8 mouse cellular contexts compared by ENCODE assay signal in the genomic region with DNA sequence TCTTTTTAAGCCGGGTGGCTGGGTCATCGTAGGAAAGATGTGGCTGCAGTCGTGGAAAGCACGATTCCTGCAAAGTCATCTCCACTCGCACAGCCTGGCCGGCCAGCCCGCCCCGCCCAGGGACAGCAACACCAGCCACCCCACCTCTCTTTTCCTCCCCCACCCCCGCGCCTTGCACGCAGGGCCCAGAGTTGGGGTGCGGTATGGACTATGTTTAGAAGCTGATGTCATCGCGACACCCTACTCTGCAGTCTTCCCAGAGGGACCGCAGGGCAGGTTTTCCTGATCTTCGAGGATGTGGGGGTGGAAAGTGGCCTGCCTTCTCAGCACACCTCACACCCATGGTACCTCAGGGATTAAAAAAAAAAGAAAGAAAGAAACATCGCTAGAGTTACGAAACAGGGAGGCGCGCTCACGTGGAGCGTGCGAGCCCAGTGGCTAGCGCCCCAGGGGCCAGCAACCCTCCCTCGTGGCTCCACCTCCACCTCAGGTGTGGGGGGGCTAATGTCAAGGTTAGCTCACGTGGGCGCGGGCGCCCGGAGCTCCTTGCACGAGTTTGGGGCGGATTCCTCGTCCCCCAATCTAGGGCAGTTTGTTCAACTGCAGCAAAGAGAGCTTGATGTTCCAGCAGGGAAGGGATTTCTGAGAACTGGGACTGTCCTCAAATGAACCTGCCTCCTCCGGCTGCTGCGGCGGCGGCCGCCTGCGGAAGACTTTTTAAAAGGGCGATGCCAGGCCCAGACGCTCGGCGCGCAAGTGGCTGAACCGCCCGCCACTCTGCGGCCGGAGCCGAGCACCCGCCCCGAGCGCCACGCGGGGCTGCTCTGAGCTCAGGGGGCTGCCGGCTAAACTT. TPM values are rescaled to one million over a fixed set of nuclear protein-coding genes. Genes with fewer than 3 reads are reported as not detected.
DNase-seq lines count a peak whose midpoint lies in the region; ATAC-seq and TF ChIP-seq lines count a peak whose summit lies in the region.

No protein-coding gene starts in this region.

- intact Hi-C loops in heart, postnatal 36 days (cut with DNase I), result loop anchor here (1.0 to 2.0 kb wide), 4 partner anchors 101 to 219 kb away; no protein-coding TSS in a partner anchor

- 3% methylated on average over 54 of the region's 55 CpGs for whole genome bisulfite sequencing in forebrain, postnatal 0 days
- under 1% methylated on average over 55 of the region's 55 CpGs for WGBS in lung, embryonic 14.5 days
- WGBS in neural tube, embryonic 15.5 days, result under 1% methylated on average over 55 of the region's 55 CpGs

- H3K4me1 ChIP-seq in forebrain, postnatal 0 days (ENCODE audit: insufficient read depth), result peaks cover 10% of the 10 kb centered on the region
- peaks cover 6% of the 10 kb centered on the region; the same call in 1 of the 2 replicates for H3K4me1 ChIP-seq in lung, embryonic 14.5 days (ENCODE audit: insufficient read depth)
- H3K4me1 ChIP-seq in neural tube, embryonic 15.5 days, result peaks cover 35% of the 10 kb centered on the region

- H3K36me3 ChIP-seq in forebrain, postnatal 0 days (ENCODE audit: insufficient read depth), result no peaks in the 10 kb centered on the region
- H3K36me3 ChIP-seq in lung, embryonic 14.5 days (ENCODE audit: insufficient read depth), result no peaks in the 10 kb centered on the region
- H3K36me3 ChIP-seq in neural tube, embryonic 15.5 days, result no peaks in the 10 kb centered on the region

- peak overlapping the region; percentile 78 for H3K4me2 ChIP-seq in forebrain, postnatal 0 days (ENCODE audit: low read depth)
- H3K4me2 ChIP-seq in lung, embryonic 14.5 days, result peak overlapping the region; percentile 89
- peak overlapping the region; percentile 96 for H3K4me2 ChIP-seq in neural tube, embryonic 15.5 days

- peak; percentile 81 for DNase-seq in ES-CJ7 (ENCODE audit: low read depth, low spot score)
- DNase-seq in cerebellum, adult 18-20 months, result peak; percentile 87 to 89
- peak; percentile 88 for DNase-seq in forebrain, postnatal 0 days
- peak; percentile 90 to 95 for DNase-seq in heart, postnatal 36 days
- peak; percentile 89 for DNase-seq in layer of hippocampus, adult 8-10 months (ENCODE audit: low spot score in 2 of 2)
- DNase-seq in lung, embryonic 14.5 days, result peak; percentile 89
- DNase-seq in testis, postnatal 10 days (ENCODE audit: low spot score), result peak; percentile 88

- peak overlapping the region; percentile 37 for H3K9ac ChIP-seq in forebrain, postnatal 0 days
- H3K9ac ChIP-seq in lung, embryonic 14.5 days, result peak overlapping the region; percentile 42
- H3K9ac ChIP-seq in neural tube, embryonic 15.5 days (replicated peaks), result peak overlapping the region; percentile 42; the same call in 1 of the 2 replicates

- peak overlapping the region; percentile 54 for H3K27ac ChIP-seq in forebrain, postnatal 0 days (ENCODE audit: low read depth, low read length)
- peak overlapping the region; percentile 55; the same call in 1 of the 2 replicates for H3K27ac ChIP-seq in lung, embryonic 14.5 days (ENCODE audit: low read depth)
- peak overlapping the region; percentile 41; the same call in 1 of the 2 replicates for H3K27ac ChIP-seq in neural tube, embryonic 15.5 days (replicated peaks)

- peak overlapping the region; percentile 43 for H3K4me3 ChIP-seq in forebrain, postnatal 0 days (ENCODE audit: low read depth, low read length)
- H3K4me3 ChIP-seq in lung, embryonic 14.5 days (ENCODE audit: low read depth, low read length), result peak overlapping the region; percentile 42
- peak overlapping the region; percentile 46 for H3K4me3 ChIP-seq in neural tube, embryonic 15.5 days (replicated peaks)

- no peak for TF ChIP-seq CTCF in forebrain, postnatal 0 days (IDR thresholded peaks at IDR 0.05; ENCODE audit: low read depth)
- TF ChIP-seq CTCF in lung, embryonic 14.5 days (IDR thresholded peaks at IDR 0.05; ENCODE audit: low read depth), result no peak

- H3K27me3 ChIP-seq in forebrain, postnatal 0 days (ENCODE audit: insufficient read depth, low read length), result peaks cover 19% of the 10 kb centered on the region; the same call in 1 of the 2 replicates
- peaks cover 43% of the 10 kb centered on the region for H3K27me3 ChIP-seq in lung, embryonic 14.5 days (ENCODE audit: insufficient read depth, low read length)
- peaks cover 57% of the 10 kb centered on the region for H3K27me3 ChIP-seq in neural tube, embryonic 15.5 days (replicated peaks)

- peak; percentile 61 for ATAC-seq in forebrain, postnatal 0 days
- peak; percentile 52 for ATAC-seq in lung, embryonic 14.5 days (ENCODE audit: insufficient read depth)
- ATAC-seq in neural tube, embryonic 15.5 days (ENCODE audit: low FRiP score), result peak; percentile 48

- no peaks in the 10 kb centered on the region for H3K9me3 ChIP-seq in forebrain, postnatal 0 days (ENCODE audit: low read length)
- H3K9me3 ChIP-seq in lung, embryonic 14.5 days (ENCODE audit: low read depth, low read length), result no peaks in the 10 kb centered on the region
- no peaks in the 10 kb centered on the region for H3K9me3 ChIP-seq in neural tube, embryonic 15.5 days (replicated peaks)

RNA-seq across cellular contexts. Expression of a gene that starts 5.5 kb away (rescaled TPM):
- 22.5 and 25.9 TPM in 2 replicates for total RNA-seq in forebrain, postnatal 0 days (2014; rRNA removed)
- 10.2 and 11.4 TPM in 2 replicates for polyA plus RNA-seq in forebrain, postnatal 0 days (2015; fragmentation: Nextera tagmentation; extraction: Ambion mirVana)
- total RNA-seq in heart, postnatal 36 days (2021), result 100 to 1,000 TPM; 135 to 146 TPM
- 100 to 1,000 TPM; 136 to 156 (median 140) TPM for total RNA-seq in layer of hippocampus, adult 8-10 months (2022)
- polyA plus RNA-seq in lung, embryonic 14.5 days (2014; fragmentation: Nextera tagmentation; extraction: Ambion mirVana), result 2.0 and 2.3 TPM in 2 replicates
- polyA plus RNA-seq in neural tube, embryonic 15.5 days (2015; fragmentation: Nextera tagmentation; extraction: Ambion mirVana), result 5.0 and 5.3 TPM in 2 replicates

Comparison
In these comparisons a context has a peak if more than half of its experiments do, and no peak if none do; other contexts are left out.
1. Peak in every context shown above with its lines: DNase-seq, ATAC-seq, H3K4me3 ChIP-seq and H3K27ac ChIP-seq.